Mouse (Mus musculus) limb, embryonic 13.5 days (tissue): ENCODE results near the gene Plekho1. TPM values are rescaled to one million over a fixed set of nuclear protein-coding genes. Genes with fewer than 3 reads are reported as not detected.
"Not testable (repeated sequence)": the region's sequence is repeated elsewhere in the genome, so short reads cannot be mapped to it uniquely, and the experiment has no call there.

ENCODE experiments used
- ATAC-seq: fragments of 200-750 bp; cut with Nextera tagmentation; 2 replicates; pipeline ENCODE4 v1.8.0; 2017; ENCODE audit warnings: low read depth, moderate number of reproducible peaks, moderate TSS enrichment; ENCODE audit not compliant: low FRiP score
- H3K27ac ChIP-seq: fragments of 300-500 bp; sonication (generic); 2 replicates; pipeline ENCODE4 v1.5.1; 2015; ENCODE audit warnings: inconsistent platforms, mild to moderate bottlenecking, moderate library complexity
- H3K27me3 ChIP-seq: fragments of 300-500 bp; sonication (generic); 2 replicates; pipeline ENCODE4 v1.6.1; 2015; ENCODE audit warnings: mild to moderate bottlenecking, inconsistent platforms
- H3K36me3 ChIP-seq: fragments of 300-500 bp; sonication (generic); 2 replicates; pipeline ENCODE4 v1.6.1; 2015; ENCODE audit warnings: inconsistent platforms, mild to moderate bottlenecking, moderate library complexity
- H3K4me1 ChIP-seq: fragments of 300-500 bp; sonication (generic); 2 replicates; pipeline ENCODE4 v1.6.1; 2015; ENCODE audit warnings: inconsistent platforms
- H3K4me2 ChIP-seq: fragments of 300-500 bp; sonication (generic); replicated peaks from 2 replicates; pipeline ENCODE4 v1.6.1; 2015; ENCODE audit warnings: inconsistent platforms, mild to moderate bottlenecking, moderate library complexity
- H3K4me3 ChIP-seq: fragments of 300-500 bp; sonication (generic); 2 replicates; pipeline ENCODE4 v1.5.1; 2015; ENCODE audit warnings: moderate library complexity, mild to moderate bottlenecking, inconsistent platforms
- H3K9ac ChIP-seq: fragments of 300-500 bp; sonication (generic); 2 replicates; pipeline ENCODE4 v1.6.1; 2015; ENCODE audit warnings: mild to moderate bottlenecking, inconsistent platforms
- H3K9me3 ChIP-seq: fragments of 300-500 bp; sonication (generic); 2 replicates; pipeline ENCODE4 v1.6.1; 2016; ENCODE audit warnings: inconsistent platforms
- WGBS: fragments of 180-500 bp; shearing (Covaris S2); methylation state at CpG from one replicate; pipeline ENCODE4 v1.1.7; 2015; 5-methylcytosine and 5-hydroxymethylcytosine counted together
- polyA plus RNA-seq: library from polyadenylated mRNA; unstranded; fragments of >200 nt; fragmentation: Nextera tagmentation; extraction: Ambion mirVana; gene quantifications from 2 replicates; pipeline ENCODE4 v1.2.1, GENCODE M21; 2015

Gene Plekho1
- polyA plus RNA-seq, 1 experiment from 2014 or later, result 60.0 TPM

DNA sequence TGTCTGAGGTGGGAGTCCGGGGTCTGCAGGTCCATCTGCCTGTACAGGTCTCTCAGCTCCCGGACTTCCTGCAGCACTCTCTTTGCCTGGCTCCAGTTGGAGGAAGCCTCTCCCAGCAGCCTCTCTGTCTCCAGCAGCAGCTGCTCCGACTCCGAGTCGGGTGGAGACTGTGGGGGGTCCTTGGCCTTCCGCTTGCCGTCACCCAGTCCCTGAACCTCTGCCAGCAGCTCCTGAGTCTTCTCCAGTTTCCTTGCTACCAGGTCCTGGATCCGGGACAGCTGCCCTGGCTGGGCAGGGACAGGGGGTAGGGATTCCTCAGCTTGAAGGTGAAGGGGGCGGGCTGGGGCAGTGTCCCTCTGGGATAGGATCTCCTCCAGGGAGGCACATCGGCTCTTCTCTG, 6.8 kb downstream of the Plekho1 start:
- Histone ChIP-seq H3K9ac (no peak overlapping the region), H3K9me3 (no peaks in the 10 kb centered on the region), H3K4me2 (no peak overlapping the region), H3K4me3 (no peak overlapping the region), H3K27me3 (no peaks in the 10 kb centered on the region), H3K4me1 (peaks cover 48% of the 10 kb centered on the region), H3K27ac (peak overlapping the region; percentile 70; the same call in 1 of the 2 replicates), H3K36me3 (peaks cover 57% of the 10 kb centered on the region)
- ATAC-seq, result no peak
- 65% methylated on average over 10 of the region's 10 CpGs for WGBS

GRCm38 (mm10) chr3:95988138-95988537, 7.7 kb downstream of the Plekho1 start:
- no peak overlapping the region for H3K27ac ChIP-seq
- H3K4me3 ChIP-seq, result no peak overlapping the region
- no peaks in the 10 kb centered on the region for H3K9me3 ChIP-seq
- H3K4me2 ChIP-seq, result no peak overlapping the region
- 97% methylated on average over 1 of the region's 1 CpGs for WGBS
- H3K4me1 ChIP-seq, result peaks cover 40% of the 10 kb centered on the region
- H3K27me3 ChIP-seq, result no peaks in the 10 kb centered on the region
- ATAC-seq, result no peak
- no peak overlapping the region for H3K9ac ChIP-seq
- peaks cover 57% of the 10 kb centered on the region for H3K36me3 ChIP-seq

GRCm38 (mm10) chr3:95987386-95988110, 8.3 kb downstream of the Plekho1 start:
- Histone ChIP-seq H3K27me3 (no peaks in the 10 kb centered on the region), H3K4me3 (no peak overlapping the region), H3K4me2 (no peak overlapping the region), H3K36me3 (peaks cover 53% of the 10 kb centered on the region), H3K27ac (no peak overlapping the region), H3K4me1 (peaks cover 35% of the 10 kb centered on the region), H3K9me3 (no peaks in the 10 kb centered on the region), H3K9ac (no peak overlapping the region)
- 65% methylated on average over 6 of the region's 6 CpGs for WGBS
- no peak for ATAC-seq

- Histone ChIP-seq H3K9ac (0 out of 2 replicates have a peak overlapping the region, but pooled peaks have one; percentile 32), H3K4me2 (peak overlapping the region; percentile 63; the same call in 1 of the 2 replicates), H3K27ac (no peak overlapping the region), H3K4me1 (peaks cover 30% of the 10 kb centered on the region), H3K27me3 (no peaks in the 10 kb centered on the region), H3K4me3 (no peak overlapping the region), H3K36me3 (peaks cover 47% of the 10 kb centered on the region), H3K9me3 (no peaks in the 10 kb centered on the region)
- no peak for ATAC-seq
- 71% methylated on average over 4 of the region's 4 CpGs for WGBS
Observed at GRCm38 (mm10) chr3:95986984-95987383, 8.8 kb downstream of the Plekho1 start.

- Histone ChIP-seq H3K4me2 (peak overlapping the region; percentile 63), H3K27me3 (no peaks in the 10 kb centered on the region), H3K9me3 (no peaks in the 10 kb centered on the region), H3K4me1 (peaks cover 30% of the 10 kb centered on the region), H3K4me3 (peak overlapping the region; percentile 25), H3K36me3 (peaks cover 38% of the 10 kb centered on the region), H3K27ac (peak overlapping the region; percentile 93), H3K9ac (peak overlapping the region; percentile 32)
- 0 out of 2 replicates have a peak, but pooled peaks have one; percentile 17 for ATAC-seq
- 2% methylated on average over 21 of the region's 21 CpGs for WGBS
Observed at GRCm38 (mm10) chr3:95986001-95986622, 9.7 kb downstream of the Plekho1 start.

DNA sequence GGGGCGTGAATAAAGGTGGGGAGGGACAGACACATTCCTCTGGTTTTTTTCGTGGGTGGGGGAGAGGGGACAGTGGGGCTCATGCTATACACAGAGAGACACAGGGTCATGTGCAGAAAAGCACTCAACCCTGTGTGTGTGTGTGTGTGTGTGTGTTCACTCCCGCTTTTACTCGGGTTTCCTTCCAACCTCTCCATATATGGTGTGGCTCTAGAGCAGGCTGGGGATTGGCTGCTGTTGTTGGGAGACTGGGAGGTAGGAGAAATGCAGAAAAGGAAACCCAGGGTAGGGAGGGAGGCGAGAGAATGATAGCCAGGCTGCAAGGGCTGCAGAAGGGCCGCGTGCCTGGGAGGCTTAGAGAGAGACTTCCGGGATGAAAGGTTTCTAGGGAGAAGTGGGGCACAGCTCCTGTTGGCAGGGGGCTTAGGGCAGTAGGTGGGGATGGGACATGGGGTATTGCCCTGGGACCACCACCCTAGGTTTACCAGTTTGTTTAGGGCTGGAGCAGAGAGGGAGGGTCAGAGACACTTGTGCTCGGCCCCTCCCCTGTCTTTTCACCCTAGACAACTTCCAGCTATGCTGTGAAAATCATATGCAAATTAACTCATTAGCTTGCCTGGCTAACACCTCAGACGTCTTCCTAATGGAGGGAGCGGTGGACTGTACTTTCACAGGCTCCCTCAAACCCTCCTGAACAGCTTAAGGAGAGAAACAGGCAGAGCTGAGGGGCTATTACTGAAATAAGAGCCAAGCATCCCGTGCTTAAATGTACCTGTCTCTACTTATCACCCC, 10.4 kb downstream of the Plekho1 start:
- peak overlapping the region; percentile 63 for H3K4me2 ChIP-seq
- H3K9ac ChIP-seq, result peak overlapping the region; percentile 32
- peaks cover 31% of the 10 kb centered on the region for H3K36me3 ChIP-seq
- H3K4me1 ChIP-seq, result peaks cover 30% of the 10 kb centered on the region
- H3K27me3 ChIP-seq, result no peaks in the 10 kb centered on the region
- H3K4me3 ChIP-seq, result peak overlapping the region; percentile 25
- H3K9me3 ChIP-seq, result no peaks in the 10 kb centered on the region
- peak; percentile 95 for ATAC-seq
- peak overlapping the region; percentile 93 for H3K27ac ChIP-seq
- 3% methylated on average over 12 of the region's 12 CpGs for WGBS

DNA sequence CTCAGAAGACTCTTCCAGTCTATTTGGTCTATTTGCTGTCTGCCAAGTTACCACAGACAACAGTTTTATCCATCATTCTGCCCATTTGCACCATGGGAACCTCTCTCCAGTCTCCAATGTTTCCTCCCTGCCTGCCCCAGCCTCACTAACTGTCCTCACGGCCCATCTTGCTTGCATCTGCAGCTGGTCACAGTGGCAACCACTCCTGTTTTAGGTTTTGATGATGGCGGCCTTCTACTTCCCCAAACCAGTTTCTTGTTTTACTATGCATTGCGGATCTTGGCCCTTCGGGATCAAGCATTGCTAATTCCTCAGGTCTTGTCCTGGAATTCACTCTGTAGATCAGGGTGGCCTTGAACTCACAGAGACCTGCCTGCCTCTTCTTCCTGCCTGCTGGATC, 13.7 kb downstream of the Plekho1 start:
- no peaks in the 10 kb centered on the region for H3K27me3 ChIP-seq
- WGBS, result 91% methylated on average over 4 of the region's 4 CpGs
- H3K9ac ChIP-seq, result no peak overlapping the region
- H3K36me3 ChIP-seq, result peaks cover under 1% of the 10 kb centered on the region; the same call in 1 of the 2 replicates
- H3K9me3 ChIP-seq, result no peaks in the 10 kb centered on the region
- peaks cover 26% of the 10 kb centered on the region for H3K4me1 ChIP-seq
- H3K27ac ChIP-seq, result no peak overlapping the region
- ATAC-seq, result no peak
- H3K4me3 ChIP-seq, result no peak overlapping the region
- H3K4me2 ChIP-seq, result no peak overlapping the region

- no peaks in the 10 kb centered on the region for H3K9me3 ChIP-seq
- no peak overlapping the region for H3K9ac ChIP-seq
- ATAC-seq, result no peak
- H3K4me2 ChIP-seq, result no peak overlapping the region
- WGBS, result 80% methylated on average over 12 of the region's 12 CpGs
- H3K36me3 ChIP-seq, result no peaks in the 10 kb centered on the region
- no peak overlapping the region for H3K4me3 ChIP-seq
- no peaks in the 10 kb centered on the region for H3K27me3 ChIP-seq
- H3K4me1 ChIP-seq, result peaks cover 9% of the 10 kb centered on the region
- H3K27ac ChIP-seq, result no peak overlapping the region
Observed at GRCm38 (mm10) chr3:95980276-95980970, 15.4 kb downstream of the Plekho1 start.

GRCm38 (mm10) chr3:95978265-95978664, 17.5 kb downstream of the Plekho1 start:
- no peak overlapping the region for H3K9ac ChIP-seq
- H3K4me2 ChIP-seq, result no peak overlapping the region
- H3K4me1 ChIP-seq, result peaks cover 5% of the 10 kb centered on the region; the same call in 1 of the 2 replicates
- no peaks in the 10 kb centered on the region for H3K9me3 ChIP-seq
- no peak overlapping the region for H3K27ac ChIP-seq
- H3K27me3 ChIP-seq, result 0 out of 2 replicates have a peak, but pooled peaks cover 6% of the 10 kb centered on the region
- no peaks in the 10 kb centered on the region for H3K36me3 ChIP-seq
- ATAC-seq, result no peak
- H3K4me3 ChIP-seq, result no peak overlapping the region
- WGBS, result 82% methylated on average over 9 of the region's 9 CpGs

DNA sequence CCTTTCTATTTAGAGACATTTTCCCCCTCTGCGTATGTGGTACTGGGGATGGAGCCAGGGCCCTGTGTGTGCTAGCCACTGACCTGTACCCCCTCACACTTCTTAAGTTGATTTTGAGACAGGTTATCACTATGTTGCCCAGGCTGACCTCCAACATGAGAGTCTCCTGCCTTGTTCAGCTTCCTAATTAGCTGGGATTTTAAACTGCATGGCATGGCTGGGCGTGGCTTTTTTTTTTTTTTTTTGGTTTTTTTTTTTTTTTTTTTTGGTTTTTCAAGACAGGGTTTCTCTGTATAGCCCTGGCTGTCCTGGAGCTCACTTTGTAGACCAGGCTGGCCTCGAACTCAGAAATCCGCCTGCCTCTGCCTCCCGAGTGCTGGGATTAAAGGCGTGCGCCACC, 18.2 kb downstream of the Plekho1 start:
- peaks cover 10% of the 10 kb centered on the region; the same call in 1 of the 2 replicates for H3K4me1 ChIP-seq
- ATAC-seq, H3K27me3 ChIP-seq, H3K4me2 ChIP-seq, H3K9ac ChIP-seq, H3K27ac ChIP-seq, H3K4me3 ChIP-seq, H3K36me3 ChIP-seq, H3K9me3 ChIP-seq: not testable (repeated sequence)
- 95% methylated on average over 6 of the region's 7 CpGs for WGBS

DNA sequence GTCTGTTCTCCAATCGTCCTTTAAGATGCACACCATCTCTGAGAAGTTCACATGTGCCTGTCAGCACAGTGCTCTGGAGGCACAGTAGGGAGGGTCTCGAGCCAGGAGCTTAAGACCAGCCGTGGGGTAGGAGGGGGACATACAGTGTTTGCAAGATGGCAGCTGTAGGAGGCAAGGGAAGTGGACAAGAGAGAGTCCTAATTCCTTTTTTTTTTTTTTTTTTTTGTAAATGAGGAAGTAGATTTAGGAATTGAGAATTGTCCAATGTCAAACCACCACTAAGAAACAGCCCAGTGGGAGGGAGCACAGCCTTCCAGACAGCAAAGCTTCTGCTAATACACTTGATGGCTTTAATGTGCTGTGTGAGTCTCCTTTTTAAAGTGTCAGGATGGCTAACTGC, 18.7 kb downstream of the Plekho1 start:
- Histone ChIP-seq H3K9ac (no peak overlapping the region), H3K4me2 (no peak overlapping the region), H3K4me1 (peaks cover 14% of the 10 kb centered on the region; the same call in 1 of the 2 replicates), H3K9me3 (no peaks in the 10 kb centered on the region), H3K4me3 (no peak overlapping the region), H3K36me3 (no peaks in the 10 kb centered on the region), H3K27me3 (0 out of 2 replicates have a peak, but pooled peaks cover 6% of the 10 kb centered on the region), H3K27ac (no peak overlapping the region)
- whole genome bisulfite sequencing, result 63% methylated on average over 3 of the region's 3 CpGs
- no peak for ATAC-seq
